Mouse (Mus musculus) kidney, adult 11 months (tissue): ENCODE measurements around the gene Bcl11a.

Experiments used
- DNase-seq: peaks from one replicate; pipeline ENCODE4 v3.0.0; 2022

Bcl11a gene

GRCm38 (mm10) chr11:24081016-24081686 is 3.3 kb downstream of the Bcl11a start:
- peak; percentile 22 for DNase-seq

- no peak for DNase-seq
Observed at GRCm38 (mm10) chr11:24081687-24082384, 4.0 kb downstream of the Bcl11a start.

GRCm38 (mm10) chr11:24082385-24083075 is 4.7 kb downstream of the Bcl11a start:
- DNase-seq = no peak

GRCm38 (mm10) chr11:24083076-24083405 is 5.2 kb downstream of the Bcl11a start:
- no peak for DNase-seq

GRCm38 (mm10) chr11:24083423-24083822 is 5.6 kb downstream of the Bcl11a start:
- no peak for DNase-seq

- no peak for DNase-seq
Observed at GRCm38 (mm10) chr11:24084077-24084476, 6.2 kb downstream of the Bcl11a start.

GRCm38 (mm10) chr11:24084590-24084989 is 6.7 kb downstream of the Bcl11a start:
- no peak for DNase-seq

GRCm38 (mm10) chr11:24085986-24086385 is 8.1 kb downstream of the Bcl11a start:
- DNase-seq = no peak

GRCm38 (mm10) chr11:24087069-24087468 is 9.2 kb downstream of the Bcl11a start:
- DNase-seq = no peak

- DNase-seq = no peak
Observed at GRCm38 (mm10) chr11:24090443-24090842, 12.6 kb downstream of the Bcl11a start.

GRCm38 (mm10) chr11:24091393-24092080 is 13.7 kb downstream of the Bcl11a start:
- DNase-seq = no peak

- DNase-seq = no peak
Observed at GRCm38 (mm10) chr11:24092618-24093017, 14.8 kb downstream of the Bcl11a start.

- DNase-seq = no peak
Observed at GRCm38 (mm10) chr11:24094086-24094487, 16.2 kb downstream of the Bcl11a start.

GRCm38 (mm10) chr11:24095236-24095635 is 17.4 kb downstream of the Bcl11a start:
- no peak for DNase-seq

GRCm38 (mm10) chr11:24095656-24096353 is 17.9 kb downstream of the Bcl11a start:
- no peak for DNase-seq

GRCm38 (mm10) chr11:24096483-24096882 is 18.6 kb downstream of the Bcl11a start:
- no peak for DNase-seq

GRCm38 (mm10) chr11:24097026-24097425 is 19.2 kb downstream of the Bcl11a start:
- DNase-seq = no peak

- DNase-seq = no peak
Observed at GRCm38 (mm10) chr11:24098069-24098468, 20.2 kb downstream of the Bcl11a start.

GRCm38 (mm10) chr11:24098662-24099061 is 20.8 kb downstream of the Bcl11a start:
- no peak for DNase-seq

- DNase-seq = no peak
Observed at GRCm38 (mm10) chr11:24099215-24099614, 21.4 kb downstream of the Bcl11a start.

GRCm38 (mm10) chr11:24099886-24100293 is 22.0 kb downstream of the Bcl11a start:
- DNase-seq = no peak

- no peak for DNase-seq
Observed at GRCm38 (mm10) chr11:24100449-24101070, 22.7 kb downstream of the Bcl11a start.
